Mouse (Mus musculus) forebrain, postnatal 0 days (tissue): ENCODE measurements at regions not wholly inside any gene's neighbourhood (a gene's known extent, or its start where the extent isn't known, plus 50 kb on each side); places are given as distances from the start of the nearest gene placed in this dataset.

Experiments
- ATAC-seq: fragments of 200-750 bp; cut with Nextera tagmentation; 2 replicates; pipeline ENCODE4 v1.8.0; 2017; ENCODE audit warnings: mild to moderate bottlenecking, moderate library complexity
- DNase-seq: peaks from one replicate; pipeline ENCODE4 v3.0.0-alpha.2; 2015
- H3K27ac ChIP-seq: fragments of 300-500 bp; sonication (generic); 2 replicates; pipeline ENCODE4 v1.5.1; 2014; ENCODE audit warnings: low read depth, mild to moderate bottlenecking, antibody characterized with exemption, low read length, moderate library complexity, mixed read lengths
- H3K27me3 ChIP-seq: fragments of 300-500 bp; sonication (generic); 2 replicates; pipeline ENCODE4 v1.6.1; 2014; ENCODE audit warnings: mild to moderate bottlenecking, low read length, mixed read lengths; ENCODE audit not compliant: insufficient read depth
- H3K36me3 ChIP-seq: fragments of 300-500 bp; sonication (generic); 2 replicates; pipeline ENCODE4 v1.6.1; 2014; ENCODE audit warnings: mild to moderate bottlenecking, moderate library complexity; ENCODE audit not compliant: insufficient read depth
- H3K4me1 ChIP-seq: fragments of 300-500 bp; sonication (generic); 2 replicates; pipeline ENCODE4 v1.6.1; 2014; ENCODE audit warnings: antibody characterized with exemption; ENCODE audit not compliant: insufficient read depth
- H3K4me2 ChIP-seq: fragments of 300-500 bp; sonication (generic); 2 replicates; pipeline ENCODE4 v1.6.1; 2014; ENCODE audit warnings: low read depth, mild to moderate bottlenecking, moderate library complexity
- H3K4me3 ChIP-seq: fragments of 300-500 bp; sonication (generic); 2 replicates; pipeline ENCODE4 v1.5.1; 2014; ENCODE audit warnings: low read depth, low read length, mixed read lengths
- H3K9ac ChIP-seq: fragments of 300-500 bp; sonication (generic); 2 replicates; pipeline ENCODE4 v1.6.1; 2014; ENCODE audit warnings: mild to moderate bottlenecking
- H3K9me3 ChIP-seq: fragments of 300-500 bp; sonication (generic); 2 replicates; pipeline ENCODE4 v1.6.1; 2016; ENCODE audit warnings: low read length
- CTCF ChIP-seq: sonication (generic); IDR thresholded peaks from 2 replicates; pipeline ENCODE4 v1.5.1; 2016; ENCODE audit warnings: antibody characterized with exemption, control low read depth, low read depth
- WGBS: fragments of 180-500 bp; shearing (Covaris S2); extraction: QIAGEN DNeasy Blood & Tissue Kit; methylation state at CpG from one replicate; pipeline ENCODE4 v1.1.7; 2014; 5-methylcytosine and 5-hydroxymethylcytosine counted together

DNA sequence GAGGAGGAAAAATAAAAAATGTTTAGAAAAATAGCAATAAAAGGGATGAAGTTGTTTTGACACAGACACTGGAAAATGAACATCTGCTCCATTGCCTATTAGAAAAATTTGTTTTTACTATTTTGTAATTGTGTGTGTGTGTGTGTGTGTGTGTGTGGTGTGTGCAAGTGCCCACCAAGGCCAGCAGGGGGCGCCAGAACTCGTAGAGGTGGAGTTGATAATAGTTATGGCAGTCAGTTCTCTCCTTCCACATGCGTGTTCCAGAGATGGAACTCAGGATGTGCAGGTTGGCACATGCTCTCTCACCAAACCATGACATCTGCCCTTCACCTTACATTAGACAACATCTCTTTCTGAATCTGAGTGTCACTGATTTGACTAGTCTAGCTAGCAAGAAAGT is 123.9 kb upstream of the March11 start:
- H3K36me3 ChIP-seq = no peaks in the 10 kb centered on the region
- no peak overlapping the region for H3K4me3 ChIP-seq
- WGBS = 49% methylated on average over 3 of the region's 3 CpGs
- H3K27ac ChIP-seq = no peak overlapping the region
- DNase-seq (no peak), ATAC-seq (no peak)
- no peak overlapping the region for H3K9ac ChIP-seq
- H3K9me3 ChIP-seq = no peaks in the 10 kb centered on the region
- TF ChIP-seq CTCF = no peak
- H3K4me1 ChIP-seq = no peaks in the 10 kb centered on the region
- H3K4me2 ChIP-seq = no peak overlapping the region
- no peaks in the 10 kb centered on the region for H3K27me3 ChIP-seq

DNA sequence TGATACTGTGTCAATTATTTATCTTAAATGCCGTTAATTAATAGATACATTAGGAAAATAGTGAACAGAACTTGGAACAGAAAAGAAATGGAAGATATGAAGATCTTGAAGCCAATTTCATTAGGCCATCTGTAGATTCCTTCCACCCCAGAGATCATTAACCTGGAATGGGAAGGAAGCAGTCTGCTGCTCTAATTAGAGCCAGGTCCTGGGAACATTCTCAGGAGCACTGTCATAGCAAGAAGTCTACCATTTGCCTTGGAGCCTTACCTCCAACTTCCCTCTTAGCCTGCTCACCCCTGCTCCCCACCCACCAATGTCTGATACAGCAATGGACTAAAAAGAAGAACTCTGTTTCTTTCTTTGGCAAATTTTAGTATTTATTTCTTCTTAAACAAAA is 113.3 kb upstream of the March11 start:
- no peak overlapping the region for H3K4me2 ChIP-seq
- no peaks in the 10 kb centered on the region for H3K9me3 ChIP-seq
- H3K27ac ChIP-seq = no peak overlapping the region
- ATAC-seq (no peak), DNase-seq (no peak)
- no peak for TF ChIP-seq CTCF
- WGBS = 37% methylated on average over 1 of the region's 1 CpGs
- H3K9ac ChIP-seq = no peak overlapping the region
- H3K4me1 ChIP-seq = no peaks in the 10 kb centered on the region
- no peaks in the 10 kb centered on the region for H3K36me3 ChIP-seq
- no peaks in the 10 kb centered on the region for H3K27me3 ChIP-seq
- H3K4me3 ChIP-seq = no peak overlapping the region

DNA sequence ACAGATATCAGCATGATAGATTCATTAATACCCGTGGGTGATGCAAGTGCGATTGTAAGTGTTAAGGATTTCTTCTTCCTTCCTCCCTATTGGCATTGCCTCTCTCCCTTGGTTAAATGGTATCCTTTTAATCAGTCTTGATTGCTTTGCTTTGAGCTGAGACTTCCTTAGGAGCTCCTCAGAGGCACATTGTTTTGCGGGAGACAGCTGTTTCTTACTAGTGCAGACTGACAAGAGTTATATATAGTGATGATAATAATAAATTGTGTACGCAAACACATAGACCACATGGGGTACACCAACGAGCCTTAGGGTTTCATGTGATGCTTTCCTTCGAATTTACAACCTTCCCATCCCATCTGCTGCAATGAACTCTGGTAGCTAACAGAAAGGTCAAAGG is 102.0 kb upstream of the March11 start:
- H3K4me2 ChIP-seq = no peak overlapping the region
- H3K36me3 ChIP-seq = no peaks in the 10 kb centered on the region
- H3K4me3 ChIP-seq = no peak overlapping the region
- no peak overlapping the region for H3K27ac ChIP-seq
- no peak for TF ChIP-seq CTCF
- H3K4me1 ChIP-seq = no peaks in the 10 kb centered on the region
- no peak overlapping the region for H3K9ac ChIP-seq
- H3K27me3 ChIP-seq = no peaks in the 10 kb centered on the region
- DNase-seq (no peak), ATAC-seq (no peak)
- no peaks in the 10 kb centered on the region for H3K9me3 ChIP-seq
- 73% methylated on average over 6 of the region's 6 CpGs for WGBS

DNA sequence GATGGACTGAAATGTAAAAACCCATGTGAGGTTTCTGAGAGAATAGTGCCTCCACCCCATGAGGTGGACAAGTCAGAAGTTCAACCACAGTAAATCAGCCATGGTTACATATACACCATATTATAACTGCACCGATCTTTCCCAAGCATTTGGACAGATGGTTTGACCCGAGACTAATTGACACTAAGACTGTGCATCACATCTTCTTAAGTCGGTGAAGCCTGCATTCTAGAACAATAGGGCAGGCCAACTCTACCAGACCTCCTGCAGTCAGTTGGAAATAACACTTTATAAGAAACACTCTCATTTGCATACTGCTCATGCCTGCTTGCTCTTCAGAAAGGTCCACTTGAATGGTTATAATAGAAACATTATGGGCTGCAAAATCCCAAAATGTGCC is 88.0 kb upstream of the March11 start:
- no peak for ATAC-seq
- no peak overlapping the region for H3K9ac ChIP-seq

DNA sequence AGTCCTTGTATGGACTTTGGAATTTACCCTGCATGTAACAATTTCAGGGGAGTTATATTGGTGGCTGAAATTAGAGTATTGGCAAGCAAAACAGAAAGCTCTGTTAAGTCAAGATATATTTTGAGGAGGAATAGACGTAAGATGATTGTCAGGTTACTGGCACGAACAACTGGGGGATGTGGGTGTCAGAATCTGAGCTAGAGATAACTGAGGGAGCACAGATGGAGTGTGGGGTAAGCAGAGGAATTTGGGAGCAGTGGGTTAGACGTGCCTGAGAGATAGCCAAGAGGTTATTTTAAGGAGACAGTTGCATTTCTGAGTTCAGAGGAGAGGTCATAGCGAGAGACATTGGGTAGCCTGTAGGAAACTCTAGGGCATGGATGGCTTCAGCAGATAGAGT is 80.2 kb upstream of the March11 start:
- Histone ChIP-seq H3K4me2 (no peak overlapping the region), H3K4me3 (no peak overlapping the region), H3K27ac (no peak overlapping the region), H3K36me3 (no peaks in the 10 kb centered on the region), H3K4me1 (no peaks in the 10 kb centered on the region), H3K9ac (no peak overlapping the region), H3K9me3 (no peaks in the 10 kb centered on the region), H3K27me3 (no peaks in the 10 kb centered on the region)
- no peak for DNase-seq
- TF ChIP-seq CTCF = no peak
- ATAC-seq = no peak
- 75% methylated on average over 4 of the region's 4 CpGs for WGBS

More for the DNA sequence above, 88.0 kb upstream of the March11 start:
- no peaks in the 10 kb centered on the region for H3K36me3 ChIP-seq
- no peak overlapping the region for H3K4me2 ChIP-seq
- WGBS = 30% methylated on average over 3 of the region's 3 CpGs
- TF ChIP-seq CTCF = no peak
- H3K27me3 ChIP-seq = no peaks in the 10 kb centered on the region
- H3K27ac ChIP-seq = no peak overlapping the region
- H3K4me1 ChIP-seq = no peaks in the 10 kb centered on the region
- no peaks in the 10 kb centered on the region for H3K9me3 ChIP-seq
- H3K4me3 ChIP-seq = no peak overlapping the region
- no peak for DNase-seq
